Mouse (Mus musculus): ENCODE results near the gene Eipr1. TPM values are rescaled to one million over a fixed set of nuclear protein-coding genes. Genes with fewer than 3 reads are reported as not detected.

Eipr1 gene
- polyA plus RNA-seq, 1 experiment from 2014 or later, result 70.8 TPM

DNA sequence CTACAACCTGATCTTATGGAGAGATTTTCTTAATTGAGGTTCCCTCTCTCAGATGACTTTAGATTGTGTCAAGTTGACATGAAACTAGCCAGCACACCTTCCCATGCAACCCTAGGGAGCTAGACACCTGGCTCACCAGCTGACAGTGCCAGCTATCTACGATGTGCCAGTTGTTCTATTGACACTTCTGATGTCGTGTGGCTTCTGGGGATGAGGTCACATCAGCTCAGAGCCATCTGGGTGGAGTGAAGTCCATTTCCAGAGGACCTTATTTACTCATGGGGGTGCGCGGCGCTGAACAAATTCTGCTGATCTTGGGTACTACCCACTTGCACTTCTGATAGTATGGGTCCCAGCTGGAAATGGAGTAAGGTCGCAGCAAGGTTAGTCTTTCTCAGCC, 146.7 kb downstream of the Eipr1 start:
- H3K27me3 ChIP-seq (replicated peaks), result no peaks in the 10 kb centered on the region
- no peak for ATAC-seq (ENCODE audit: low FRiP score)
- 95% methylated on average over 6 of the region's 6 CpGs for WGBS
- H3K27ac ChIP-seq (replicated peaks), result no peak overlapping the region
- no peak overlapping the region for H3K9ac ChIP-seq (replicated peaks)
- no peak overlapping the region for H3K4me3 ChIP-seq (replicated peaks)
- H3K4me1 ChIP-seq, result peaks cover 3% of the 10 kb centered on the region; the same call in 1 of the 2 replicates
- no peaks in the 10 kb centered on the region for H3K36me3 ChIP-seq
- no peak overlapping the region for H3K4me2 ChIP-seq
- H3K9me3 ChIP-seq (replicated peaks), result no peaks in the 10 kb centered on the region

DNA sequence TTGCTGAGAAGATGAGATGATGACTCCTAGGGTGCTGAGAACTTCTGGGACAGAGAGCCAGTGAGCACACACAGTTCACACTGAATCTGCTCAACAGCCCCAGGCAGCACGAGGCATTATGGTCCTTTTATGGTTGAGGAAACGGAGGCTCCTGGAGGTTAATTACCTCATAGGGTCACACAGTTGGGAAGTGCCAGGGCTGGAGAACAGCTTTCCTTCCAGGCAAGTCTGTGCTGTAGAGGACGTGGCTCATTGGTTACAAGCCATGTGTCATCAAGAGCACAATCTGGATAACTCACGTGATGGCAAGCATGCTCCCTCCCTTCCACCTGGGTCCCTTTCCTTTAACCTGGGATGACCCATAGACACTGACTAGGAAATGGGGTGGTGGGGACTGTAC, 148.1 kb downstream of the Eipr1 start:
- no peak overlapping the region for H3K9ac ChIP-seq (replicated peaks)
- no peak overlapping the region for H3K4me3 ChIP-seq (replicated peaks)
- H3K27ac ChIP-seq (replicated peaks), result no peak overlapping the region
- H3K9me3 ChIP-seq (replicated peaks), result no peaks in the 10 kb centered on the region
- ATAC-seq (ENCODE audit: low FRiP score), result no peak; the same call in 1 of the 2 replicates
- H3K27me3 ChIP-seq (replicated peaks), result no peaks in the 10 kb centered on the region
- no peaks in the 10 kb centered on the region for H3K36me3 ChIP-seq
- peaks cover 3% of the 10 kb centered on the region; the same call in 1 of the 2 replicates for H3K4me1 ChIP-seq
- no peak overlapping the region for H3K4me2 ChIP-seq
- WGBS, result 21% methylated on average over 4 of the region's 4 CpGs

DNA sequence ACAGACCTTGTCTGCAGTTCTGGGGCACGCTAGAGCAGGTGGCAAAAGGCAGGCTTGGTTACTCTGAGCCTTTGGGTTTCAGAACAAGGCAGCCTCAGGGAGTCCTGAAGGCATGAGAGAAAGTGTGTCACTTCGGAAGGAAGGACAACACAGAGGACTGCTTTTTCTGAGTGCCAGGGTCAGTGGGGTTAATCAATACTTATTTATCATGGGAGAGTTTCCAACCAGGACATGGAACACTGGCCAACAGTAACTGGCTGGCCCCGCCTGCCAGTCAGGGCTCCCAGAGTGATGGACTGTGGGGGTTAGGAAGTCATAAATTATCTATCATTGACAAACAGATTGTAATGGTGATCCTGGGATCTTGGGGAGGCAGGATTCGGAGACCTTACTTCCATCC, 148.7 kb downstream of the Eipr1 start:
- Histone ChIP-seq H3K9me3 (replicated peaks) (no peaks in the 10 kb centered on the region), H3K36me3 (no peaks in the 10 kb centered on the region), H3K27ac (replicated peaks) (no peak overlapping the region), H3K27me3 (replicated peaks) (no peaks in the 10 kb centered on the region), H3K4me1 (peaks cover 3% of the 10 kb centered on the region; the same call in 1 of the 2 replicates), H3K4me2 (no peak overlapping the region), H3K9ac (replicated peaks) (no peak overlapping the region), H3K4me3 (replicated peaks) (no peak overlapping the region)
- no peak for ATAC-seq (ENCODE audit: low FRiP score)
- WGBS, result 79% methylated on average over 4 of the region's 4 CpGs

DNA sequence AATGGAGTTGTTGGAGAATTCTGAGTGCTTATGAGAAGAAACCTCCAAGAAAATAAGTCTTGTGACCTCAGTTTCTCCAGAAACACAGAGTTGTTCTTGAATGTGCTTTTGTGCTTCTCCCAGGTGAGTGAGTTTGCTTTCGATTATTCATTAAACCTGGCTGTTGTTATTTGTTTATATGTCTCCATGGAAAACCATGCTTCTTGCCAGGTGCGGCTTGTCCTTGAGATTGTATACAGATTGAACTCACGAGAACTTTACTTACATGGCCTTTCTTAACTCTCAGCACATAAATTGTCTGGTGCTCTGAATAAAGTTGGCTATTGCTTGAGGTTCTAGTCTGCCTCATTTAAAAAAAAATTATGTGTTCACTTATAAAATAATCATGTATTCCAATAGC, 150.5 kb downstream of the Eipr1 start:
- no peak overlapping the region for H3K27ac ChIP-seq (replicated peaks)
- peaks cover 12% of the 10 kb centered on the region for H3K4me1 ChIP-seq
- H3K4me3 ChIP-seq (replicated peaks), result no peak overlapping the region
- no peak for ATAC-seq (ENCODE audit: low FRiP score)
- H3K27me3 ChIP-seq (replicated peaks), result no peaks in the 10 kb centered on the region
- no peaks in the 10 kb centered on the region for H3K36me3 ChIP-seq
- WGBS, result 86% methylated on average over 3 of the region's 3 CpGs
- H3K4me2 ChIP-seq, result no peak overlapping the region
- H3K9me3 ChIP-seq (replicated peaks), result no peaks in the 10 kb centered on the region
- H3K9ac ChIP-seq (replicated peaks), result no peak overlapping the region

- H3K9ac ChIP-seq (replicated peaks), result no peak overlapping the region
- WGBS, result 37% methylated on average over 4 of the region's 4 CpGs
- no peaks in the 10 kb centered on the region for H3K9me3 ChIP-seq (replicated peaks)
- no peaks in the 10 kb centered on the region for H3K27me3 ChIP-seq (replicated peaks)
- peak overlapping the region; percentile 28; the same call in 1 of the 2 replicates for H3K27ac ChIP-seq (replicated peaks)
- ATAC-seq (ENCODE audit: low FRiP score), result no peak
- no peak overlapping the region for H3K4me3 ChIP-seq (replicated peaks)
- H3K4me1 ChIP-seq, result peaks cover 21% of the 10 kb centered on the region
- no peak overlapping the region for H3K4me2 ChIP-seq
- H3K36me3 ChIP-seq, result no peaks in the 10 kb centered on the region
Observed at GRCm38 (mm10) chr12:28903082-28903481, 151.5 kb downstream of the Eipr1 start.

GRCm38 (mm10) chr12:28905486-28905885, 153.9 kb downstream of the Eipr1 start:
- H3K9me3 ChIP-seq (replicated peaks), result no peaks in the 10 kb centered on the region
- no peak overlapping the region for H3K27ac ChIP-seq (replicated peaks)
- ATAC-seq (ENCODE audit: low FRiP score), result no peak
- WGBS, result 81% methylated on average over 6 of the region's 6 CpGs
- peaks cover 28% of the 10 kb centered on the region for H3K4me1 ChIP-seq
- no peak overlapping the region for H3K9ac ChIP-seq (replicated peaks)
- no peak overlapping the region for H3K4me3 ChIP-seq (replicated peaks)
- H3K36me3 ChIP-seq, result no peaks in the 10 kb centered on the region
- H3K27me3 ChIP-seq (replicated peaks), result no peaks in the 10 kb centered on the region
- no peak overlapping the region for H3K4me2 ChIP-seq

- Histone ChIP-seq H3K27me3 (replicated peaks) (no peaks in the 10 kb centered on the region), H3K4me1 (peaks cover 31% of the 10 kb centered on the region), H3K9me3 (replicated peaks) (no peaks in the 10 kb centered on the region), H3K9ac (replicated peaks) (no peak overlapping the region), H3K27ac (replicated peaks) (peak overlapping the region; percentile 85; the same call in 1 of the 2 replicates), H3K4me2 (no peak overlapping the region), H3K4me3 (replicated peaks) (no peak overlapping the region), H3K36me3 (no peaks in the 10 kb centered on the region)
- ATAC-seq (ENCODE audit: low FRiP score), result no peak
- 91% methylated on average over 1 of the region's 1 CpGs for WGBS
Observed at GRCm38 (mm10) chr12:28906016-28906415, 154.4 kb downstream of the Eipr1 start.

DNA sequence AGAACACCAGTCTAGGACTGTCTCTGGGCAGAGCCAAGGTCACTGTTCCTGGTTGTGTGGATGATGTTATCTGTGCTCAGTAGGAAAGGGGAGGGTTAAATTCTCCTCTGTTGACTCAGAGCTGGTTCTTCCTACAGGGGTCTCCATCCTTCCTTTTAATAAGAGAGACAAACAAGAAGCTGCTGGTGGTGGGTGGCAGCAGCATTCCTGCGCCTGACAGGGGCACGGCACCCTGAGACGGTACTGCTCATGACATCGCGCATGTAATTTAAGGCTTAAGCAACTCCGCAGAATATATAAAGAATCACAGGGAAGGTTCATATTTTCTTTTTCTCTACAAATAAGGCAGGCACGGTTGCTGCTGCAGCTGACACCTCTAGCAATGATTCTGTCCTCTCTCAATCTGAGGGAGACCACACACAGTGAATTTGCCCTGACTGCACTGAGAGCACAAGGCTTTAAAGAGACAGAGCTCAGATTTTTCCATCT, 155.2 kb downstream of the Eipr1 start:
- Histone ChIP-seq H3K4me2 (peak overlapping the region; percentile 33), H3K9ac (replicated peaks) (peak overlapping the region; percentile 20; the same call in 1 of the 2 replicates), H3K4me1 (peaks cover 33% of the 10 kb centered on the region), H3K36me3 (no peaks in the 10 kb centered on the region), H3K27me3 (replicated peaks) (no peaks in the 10 kb centered on the region), H3K9me3 (replicated peaks) (no peaks in the 10 kb centered on the region), H3K27ac (replicated peaks) (peak overlapping the region; percentile 85), H3K4me3 (replicated peaks) (no peak overlapping the region)
- peak; percentile 53; the same call in 1 of the 2 replicates for ATAC-seq (ENCODE audit: low FRiP score)
- 11% methylated on average over 7 of the region's 7 CpGs for WGBS

- Histone ChIP-seq H3K9ac (replicated peaks) (no peak overlapping the region; the same call in 1 of the 2 replicates), H3K4me2 (no peak overlapping the region), H3K4me3 (replicated peaks) (no peak overlapping the region), H3K36me3 (no peaks in the 10 kb centered on the region), H3K4me1 (peaks cover 42% of the 10 kb centered on the region), H3K27ac (replicated peaks) (peak overlapping the region; percentile 85), H3K9me3 (replicated peaks) (no peaks in the 10 kb centered on the region), H3K27me3 (replicated peaks) (no peaks in the 10 kb centered on the region)
- WGBS, result 25% methylated on average over 9 of the region's 9 CpGs
- no peak for ATAC-seq (ENCODE audit: low FRiP score)
Observed at GRCm38 (mm10) chr12:28907814-28908213, 156.2 kb downstream of the Eipr1 start.

GRCm38 (mm10) chr12:28909851-28910250, 158.2 kb downstream of the Eipr1 start:
- Histone ChIP-seq H3K4me3 (replicated peaks) (no peak overlapping the region), H3K9ac (replicated peaks) (no peak overlapping the region), H3K4me1 (peaks cover 44% of the 10 kb centered on the region), H3K4me2 (no peak overlapping the region), H3K27ac (replicated peaks) (peak overlapping the region; percentile 67), H3K36me3 (no peaks in the 10 kb centered on the region), H3K9me3 (replicated peaks) (no peaks in the 10 kb centered on the region), H3K27me3 (replicated peaks) (no peaks in the 10 kb centered on the region)
- WGBS, result 59% methylated on average over 5 of the region's 5 CpGs
- ATAC-seq (ENCODE audit: low FRiP score), result no peak

DNA sequence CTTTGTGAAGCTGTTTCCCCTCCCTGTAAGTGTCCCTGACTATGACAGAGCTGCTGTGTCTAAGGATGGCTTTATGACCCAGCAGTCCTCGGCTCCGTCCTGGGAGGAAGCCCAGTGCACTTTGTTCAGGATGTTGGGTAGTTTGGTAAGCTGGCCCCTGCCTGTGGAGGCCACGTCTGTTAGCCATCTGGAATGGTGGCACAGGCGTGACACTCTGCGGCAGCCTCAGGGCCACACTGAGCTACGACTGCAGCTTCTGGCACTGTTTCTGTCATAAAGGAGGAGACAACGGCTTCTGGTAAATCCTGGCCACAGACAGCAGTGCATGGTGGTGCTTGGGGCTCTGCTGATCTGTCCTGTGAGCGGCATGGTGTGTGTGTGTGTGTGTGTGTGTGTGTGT, 159.0 kb downstream of the Eipr1 start:
- H3K4me2 ChIP-seq, result no peak overlapping the region
- ATAC-seq (ENCODE audit: low FRiP score), result no peak
- peak overlapping the region; percentile 67 for H3K27ac ChIP-seq (replicated peaks)
- H3K27me3 ChIP-seq (replicated peaks), result no peaks in the 10 kb centered on the region
- H3K4me1 ChIP-seq, result peaks cover 44% of the 10 kb centered on the region
- H3K9me3 ChIP-seq (replicated peaks), result no peaks in the 10 kb centered on the region
- H3K36me3 ChIP-seq, result no peaks in the 10 kb centered on the region
- WGBS, result 33% methylated on average over 8 of the region's 8 CpGs
- no peak overlapping the region for H3K9ac ChIP-seq (replicated peaks)
- no peak overlapping the region for H3K4me3 ChIP-seq (replicated peaks)

GRCm38 (mm10) chr12:28912351-28912936, 160.8 kb downstream of the Eipr1 start:
- Histone ChIP-seq H3K9ac (replicated peaks) (no peak overlapping the region), H3K9me3 (replicated peaks) (no peaks in the 10 kb centered on the region), H3K4me2 (no peak overlapping the region), H3K27me3 (replicated peaks) (no peaks in the 10 kb centered on the region), H3K4me1 (peaks cover 32% of the 10 kb centered on the region), H3K4me3 (replicated peaks) (no peak overlapping the region), H3K36me3 (no peaks in the 10 kb centered on the region), H3K27ac (replicated peaks) (peak overlapping the region; percentile 75)
- peak; percentile 63 for ATAC-seq (ENCODE audit: low FRiP score)
- WGBS, result 37% methylated on average over 18 of the region's 18 CpGs
